In the genomic region with DNA sequence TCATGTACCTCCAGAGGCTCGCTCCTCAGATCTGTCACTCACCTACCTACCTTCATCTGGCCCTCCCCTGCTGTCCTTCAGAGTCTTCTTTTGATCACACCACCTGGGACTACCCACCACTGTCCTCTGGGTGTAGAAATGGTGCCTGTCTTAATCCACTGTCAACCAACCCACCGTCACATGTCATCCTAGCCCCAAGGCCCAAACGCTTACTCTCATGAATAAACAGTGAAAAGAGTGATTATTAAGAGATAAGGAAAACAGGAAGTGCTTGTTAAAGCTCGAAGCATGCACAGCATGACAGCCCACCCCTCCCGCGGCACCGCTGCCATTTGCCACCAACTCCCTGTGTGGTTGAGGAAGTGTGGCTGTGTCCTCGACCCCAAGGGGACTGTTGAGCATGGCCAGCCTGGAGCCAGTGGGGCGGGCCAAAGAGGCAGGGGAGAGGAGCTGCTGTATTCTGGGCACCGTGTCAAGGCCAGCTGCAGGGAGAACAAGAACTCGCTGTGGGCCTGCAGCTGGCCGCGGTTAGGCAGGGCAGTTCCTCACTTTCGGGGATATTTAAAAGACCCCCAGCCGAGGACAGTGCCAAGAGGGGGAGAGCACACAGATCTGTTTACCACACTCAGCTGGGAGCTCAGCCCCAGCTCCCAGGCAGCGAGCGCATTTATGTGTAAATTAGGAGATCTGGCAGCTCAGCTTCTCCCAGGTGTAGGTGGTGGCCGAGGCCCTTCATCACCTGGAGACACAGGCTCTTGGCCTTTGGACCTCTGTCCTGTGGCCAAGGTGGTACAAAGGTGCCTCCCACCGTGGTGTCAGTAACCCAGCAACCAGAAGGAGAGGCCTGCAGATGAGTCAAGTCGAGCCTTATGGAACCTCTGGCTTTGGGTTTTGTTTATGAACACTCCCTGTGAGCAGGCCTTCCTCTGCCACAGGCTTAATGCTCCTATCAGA, we compare ENCODE assay signal across 8 mouse cellular contexts.
DNase-seq lines count a peak whose midpoint lies in the region; ATAC-seq and TF ChIP-seq lines count a peak whose summit lies in the region.

No protein-coding gene starts in this region.

- H3K36me3 ChIP-seq in liver, postnatal 0 days (replicated peaks; ENCODE audit: insufficient read depth, low read length): no peaks in the 10 kb centered on the region

- peak overlapping the region; percentile 44; the same call in 1 of the 2 replicates for H3K27ac ChIP-seq in liver, postnatal 0 days (ENCODE audit: low read depth)

- no peak overlapping the region for H3K4me2 ChIP-seq in liver, postnatal 0 days (ENCODE audit: low read depth, low read length)

- H3K4me1 ChIP-seq in liver, postnatal 0 days (ENCODE audit: insufficient read depth): peaks cover 6% of the 10 kb centered on the region

- peak; percentile 65 for ATAC-seq in liver, postnatal 0 days

- 17% methylated on average over 20 of the region's 20 CpGs for WGBS in liver, postnatal 0 days (ENCODE audit: insufficient replicate concordance)

- peak overlapping the region; percentile 34; the same call in 1 of the 2 replicates for H3K9ac ChIP-seq in liver, postnatal 0 days (replicated peaks)

- intact Hi-C loops in heart, postnatal 25 days (cut with DNase I): no loop called here

- no peaks in the 10 kb centered on the region for H3K27me3 ChIP-seq in liver, postnatal 0 days (ENCODE audit: insufficient read depth, low read length)

- no peak for TF ChIP-seq EP300 in liver, postnatal 0 days (IDR thresholded peaks at IDR 0.05; ENCODE audit: low read depth)

- H3K4me3 ChIP-seq in liver, postnatal 0 days (ENCODE audit: low read depth, low read length): no peak overlapping the region

- H3K9me3 ChIP-seq in liver, postnatal 0 days (ENCODE audit: low read length): peaks cover 1% of the 10 kb centered on the region

- TF ChIP-seq CTCF in liver, postnatal 0 days (IDR thresholded peaks at IDR 0.05; ENCODE audit: low read depth): no peak

- DNase-seq in B cell, adult 2 months: peak; percentile 42 to 51
- DNase-seq in adrenal gland, postnatal 4 days (ENCODE audit: low spot score in 2 of 2): peak; percentile 10 to 41
- peak; percentile 54 to 63 for DNase-seq in frontal cortex, adult 2 months (ENCODE audit: extremely low spot score in 1 of 2, low spot score in 1 of 2)
- DNase-seq in heart, postnatal 25 days (ENCODE audit: low spot score): peak; percentile 49
- DNase-seq in kidney, postnatal 36 days: peak; percentile 62 to 78
- peak; percentile 62 for DNase-seq in liver, postnatal 0 days
- peak; percentile 7 for DNase-seq in ovary, postnatal 10 days (ENCODE audit: low spot score)
- DNase-seq in T-cell, adult 2 months (ENCODE audit: low spot score): no peak
